Mouse (Mus musculus): ENCODE results near the gene Enpp6.

DNA sequence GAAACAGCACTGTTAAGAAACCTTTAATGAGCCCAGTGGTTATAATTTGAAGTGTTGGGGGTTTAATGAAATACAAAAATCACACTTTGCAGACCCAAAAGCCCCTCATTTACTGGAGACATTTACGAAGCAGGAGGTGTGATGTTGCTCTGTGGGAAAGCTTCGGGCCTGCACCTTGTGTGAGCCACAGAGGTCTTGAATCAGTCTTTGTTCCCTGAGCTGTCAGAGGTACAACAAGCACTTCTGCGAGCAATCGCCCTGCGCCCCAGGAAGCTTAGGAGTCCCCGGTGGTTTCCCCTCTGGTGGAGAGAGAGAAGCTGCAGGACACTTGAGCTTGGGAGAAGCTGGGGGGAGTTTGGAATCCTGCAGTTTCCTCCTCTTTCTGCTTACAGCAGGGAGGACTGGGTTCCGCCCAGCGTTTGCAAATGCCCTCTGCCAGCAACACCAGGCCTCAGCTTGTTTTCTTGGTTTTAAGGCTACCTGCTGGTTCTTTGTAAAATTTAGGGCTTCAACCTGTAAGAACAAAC is 23.0 kb upstream of the Enpp6 start:
- TF ChIP-seq POLR2A (IDR thresholded peaks at IDR 0.05; ENCODE audit: extremely low read depth, insufficient read depth, low read length) = no peak
- TF ChIP-seq CTCF (IDR thresholded peaks at IDR 0.05; ENCODE audit: low read depth, low read length) = no peak

Data from liver, adult 2 months (tissue).